Mouse (Mus musculus) hematopoietic stem cell, adult 5-6 weeks (primary cell): ENCODE results near the gene Rexo5. TPM values are rescaled to one million over a fixed set of nuclear protein-coding genes. Genes with fewer than 3 reads are reported as not detected.

Experiments
- total RNA-seq: library from RNA; stranded (forward); fragments of 172-1452, 232-1000 nt; gene quantifications from 2 replicates; pipeline ENCODE4 v1.2.3, GENCODE M21; 2017

Rexo5 gene
- total RNA-seq, 1 experiment from 2014 or later: 30.9 TPM

Other genes with a start within 250 kb of the Rexo5 start
- gene Acsm2, start 239.7 kb upstream of the Rexo5 start, total RNA-seq: not detected in 2 replicates
- gene Acsm1, start 187.0 kb upstream of the Rexo5 start, total RNA-seq: not detected in 2 replicates
- not detected in 2 replicates for gene Acsm4, start 104.0 kb upstream of the Rexo5 start, total RNA-seq
- 119 and 154 TPM in 2 replicates for gene Thumpd1, start 73.2 kb upstream of the Rexo5 start, total RNA-seq
- not detected in 2 replicates for gene Acsm3, start 33.1 kb upstream of the Rexo5 start, total RNA-seq
- 14.0 and 14.8 TPM in 2 replicates for gene Eri2, start 52 bp downstream of the Rexo5 start, total RNA-seq
- 5.9 and 6.9 TPM in 2 replicates for gene Lyrm1, start 101.9 kb downstream of the Rexo5 start, total RNA-seq
- gene Dcun1d3, start 102.3 kb downstream of the Rexo5 start, total RNA-seq: 9.3 and 10.8 TPM in 2 replicates